Comparison of ENCODE assay signal across 17 mouse cellular contexts in genomic region chr16:64023981-64024380, GRCm38 (mm10).
DNase-seq lines count a peak whose midpoint lies in the region; ATAC-seq and TF ChIP-seq lines count a peak whose summit lies in the region.
"Had no signal": no experiment of that assay in that cellular context is flagged by ENCODE, and none has a peak within 500 bp of the region (broad histone marks: within the 10 kb centered on the region; RNA-seq: fewer than 3 reads in every experiment).

No protein-coding gene starts in this region.

- H3K4me1 ChIP-seq in forebrain, embryonic 14.5 days (ENCODE audit: control insufficient read depth, insufficient read depth, low read length) = no peaks in the 10 kb centered on the region
- no peaks in the 10 kb centered on the region for H3K4me1 ChIP-seq in forebrain, embryonic 16.5 days (replicated peaks; ENCODE audit: control insufficient read depth, insufficient read depth, low read length)
- no peaks in the 10 kb centered on the region for H3K4me1 ChIP-seq in midbrain, embryonic 12.5 days
- no peaks in the 10 kb centered on the region for H3K4me1 ChIP-seq in midbrain, embryonic 15.5 days
- H3K4me1 ChIP-seq: embryonic facial prominence, embryonic 12.5 days; hindbrain, embryonic 15.5 days had no signal

- peak; percentile 7 for DNase-seq in forebrain, embryonic 14.5 days (ENCODE audit: low spot score)
- DNase-seq in embryo, embryonic 10 days (ENCODE audit: low spot score) = peak; percentile 28
- no peak for DNase-seq in layer of hippocampus, adult 2 months (ENCODE audit: low spot score in 2 of 2)
- DNase-seq: adrenal gland, postnatal 10 days; cerebellum, adult 11-12 months; cerebellum, adult 9-10 months; cerebellum, postnatal 25 days; gastrocnemius, postnatal 36 days; heart, adult 11 months; heart, postnatal 36 days had no signal

- no peak overlapping the region for H3K4me3 ChIP-seq in forebrain, embryonic 14.5 days (ENCODE audit: low read depth, low read length)
- no peak overlapping the region for H3K4me3 ChIP-seq in forebrain, embryonic 16.5 days (replicated peaks; ENCODE audit: low read length)
- H3K4me3 ChIP-seq in midbrain, embryonic 12.5 days = no peak overlapping the region
- no peak overlapping the region for H3K4me3 ChIP-seq in midbrain, embryonic 15.5 days
- no peak overlapping the region for H3K4me3 ChIP-seq in layer of hippocampus, adult 2 months
- H3K4me3 ChIP-seq: embryonic facial prominence, embryonic 12.5 days; heart, embryonic 13.5 days; hindbrain, embryonic 15.5 days had no signal

- no peaks in the 10 kb centered on the region for H3K27me3 ChIP-seq in forebrain, embryonic 14.5 days (replicated peaks; ENCODE audit: control insufficient read depth, insufficient read depth, low read length)
- H3K27me3 ChIP-seq in forebrain, embryonic 16.5 days (replicated peaks; ENCODE audit: control insufficient read depth, insufficient read depth, low read length) = no peaks in the 10 kb centered on the region
- H3K27me3 ChIP-seq in midbrain, embryonic 12.5 days = peaks cover 13% of the 10 kb centered on the region
- H3K27me3 ChIP-seq in midbrain, embryonic 15.5 days (replicated peaks) = no peaks in the 10 kb centered on the region
- H3K27me3 ChIP-seq: embryonic facial prominence, embryonic 12.5 days; heart, embryonic 13.5 days had no signal

- H3K9me3 ChIP-seq in forebrain, embryonic 14.5 days (replicated peaks; ENCODE audit: control insufficient read depth, low read length) = no peaks in the 10 kb centered on the region
- H3K9me3 ChIP-seq in forebrain, embryonic 16.5 days (ENCODE audit: control insufficient read depth, low read length) = no peaks in the 10 kb centered on the region
- no peaks in the 10 kb centered on the region for H3K9me3 ChIP-seq in midbrain, embryonic 12.5 days
- H3K9me3 ChIP-seq in midbrain, embryonic 15.5 days = no peaks in the 10 kb centered on the region
- H3K9me3 ChIP-seq: embryonic facial prominence, embryonic 12.5 days; heart, embryonic 13.5 days; hindbrain, embryonic 15.5 days had no signal

- ATAC-seq in forebrain, embryonic 14.5 days = no peak
- no peak for ATAC-seq in forebrain, embryonic 16.5 days
- 0 out of 2 replicates have a peak, but pooled peaks have one; percentile 19 for ATAC-seq in midbrain, embryonic 12.5 days (ENCODE audit: low FRiP score, low read depth)
- ATAC-seq in midbrain, embryonic 15.5 days (replicated peaks) = no peak
- no peak for ATAC-seq in megakaryocyte, adult 5-6 weeks (ENCODE audit: poor library complexity, severe bottlenecking)

- no peak overlapping the region for H3K4me2 ChIP-seq in forebrain, embryonic 14.5 days (ENCODE audit: low read length)
- H3K4me2 ChIP-seq in forebrain, embryonic 16.5 days (ENCODE audit: low read length) = no peak overlapping the region
- no peak overlapping the region for H3K4me2 ChIP-seq in midbrain, embryonic 12.5 days (replicated peaks)
- H3K4me2 ChIP-seq in midbrain, embryonic 15.5 days = no peak overlapping the region
- H3K4me2 ChIP-seq: embryonic facial prominence, embryonic 12.5 days; heart, embryonic 13.5 days; hindbrain, embryonic 15.5 days had no signal

- TF ChIP-seq CTCF in layer of hippocampus, adult 2 months (conservative IDR thresholded peaks at IDR 0.05) = no peak

- H3K9ac ChIP-seq in forebrain, embryonic 14.5 days (ENCODE audit: low read length) = no peak overlapping the region
- no peak overlapping the region for H3K9ac ChIP-seq in forebrain, embryonic 16.5 days (replicated peaks; ENCODE audit: low read depth, low read length)
- H3K9ac ChIP-seq in midbrain, embryonic 12.5 days (replicated peaks) = no peak overlapping the region
- no peak overlapping the region for H3K9ac ChIP-seq in midbrain, embryonic 15.5 days
- H3K9ac ChIP-seq: embryonic facial prominence, embryonic 12.5 days; heart, embryonic 13.5 days; hindbrain, embryonic 15.5 days had no signal

- no peak overlapping the region for H3K27ac ChIP-seq in forebrain, embryonic 14.5 days (ENCODE audit: low read depth, low read length)
- no peak overlapping the region for H3K27ac ChIP-seq in forebrain, embryonic 16.5 days (ENCODE audit: low read length)
- no peak overlapping the region for H3K27ac ChIP-seq in midbrain, embryonic 12.5 days (replicated peaks)
- H3K27ac ChIP-seq in midbrain, embryonic 15.5 days = no peak overlapping the region
- H3K27ac ChIP-seq in layer of hippocampus, adult 2 months = no peak overlapping the region
- H3K27ac ChIP-seq: embryonic facial prominence, embryonic 12.5 days; heart, embryonic 13.5 days; hindbrain, embryonic 15.5 days had no signal

- no peaks in the 10 kb centered on the region for H3K36me3 ChIP-seq in forebrain, embryonic 14.5 days (ENCODE audit: control insufficient read depth, insufficient read depth, low read length)
- no peaks in the 10 kb centered on the region for H3K36me3 ChIP-seq in forebrain, embryonic 16.5 days (ENCODE audit: control insufficient read depth, insufficient read depth)
- H3K36me3 ChIP-seq in midbrain, embryonic 12.5 days = no peaks in the 10 kb centered on the region
- H3K36me3 ChIP-seq in midbrain, embryonic 15.5 days (replicated peaks) = no peaks in the 10 kb centered on the region
- H3K36me3 ChIP-seq: embryonic facial prominence, embryonic 12.5 days; heart, embryonic 13.5 days; hindbrain, embryonic 15.5 days had no signal

Comparison
In these comparisons a context has a peak if more than half of its experiments do, and no peak if none do; other contexts are left out.
1. DNase-seq: peak in forebrain, embryonic 14.5 days (single experiment) and embryo, embryonic 10 days (single experiment); none in layer of hippocampus, adult 2 months (0 of 2).